Mouse (Mus musculus): Measurements from ENCODE around the gene Gm43064.

DNA sequence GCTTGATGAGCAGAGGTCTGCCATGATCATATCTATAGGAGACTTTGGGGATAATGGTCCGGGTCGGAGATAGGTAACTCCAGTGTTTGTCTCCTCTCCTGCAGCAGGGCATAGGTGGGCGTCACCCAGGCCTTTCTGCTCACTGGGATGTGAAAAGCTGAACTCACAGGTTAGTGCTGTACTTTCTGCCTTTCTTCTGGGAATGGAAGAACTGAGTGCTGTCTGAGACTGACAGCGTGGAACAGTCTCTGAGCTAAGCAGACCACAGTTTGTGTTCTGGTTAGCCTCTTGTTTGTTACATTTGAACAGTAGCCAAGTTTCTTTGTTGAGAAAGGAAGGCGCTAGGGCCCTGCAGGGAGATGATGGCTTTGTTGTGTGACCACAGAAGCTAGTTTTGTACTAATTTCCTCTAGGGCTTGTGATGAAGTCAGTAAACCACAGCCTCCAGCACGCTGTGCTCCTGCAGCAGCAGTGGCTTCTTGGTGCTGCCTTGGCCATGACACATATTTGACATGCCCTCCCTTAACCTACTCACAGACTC is 50.5 kb downstream of the Gm43064 start:
- TF ChIP-seq POLR2A (IDR thresholded peaks at IDR 0.05; ENCODE audit: low read depth, low read length): no peak
- no peak for TF ChIP-seq CTCF (IDR thresholded peaks at IDR 0.05; ENCODE audit: borderline replicate concordance, insufficient read depth, low read length)
